Comparison of ENCODE assay signal across 9 mouse cellular contexts in the genomic region with DNA sequence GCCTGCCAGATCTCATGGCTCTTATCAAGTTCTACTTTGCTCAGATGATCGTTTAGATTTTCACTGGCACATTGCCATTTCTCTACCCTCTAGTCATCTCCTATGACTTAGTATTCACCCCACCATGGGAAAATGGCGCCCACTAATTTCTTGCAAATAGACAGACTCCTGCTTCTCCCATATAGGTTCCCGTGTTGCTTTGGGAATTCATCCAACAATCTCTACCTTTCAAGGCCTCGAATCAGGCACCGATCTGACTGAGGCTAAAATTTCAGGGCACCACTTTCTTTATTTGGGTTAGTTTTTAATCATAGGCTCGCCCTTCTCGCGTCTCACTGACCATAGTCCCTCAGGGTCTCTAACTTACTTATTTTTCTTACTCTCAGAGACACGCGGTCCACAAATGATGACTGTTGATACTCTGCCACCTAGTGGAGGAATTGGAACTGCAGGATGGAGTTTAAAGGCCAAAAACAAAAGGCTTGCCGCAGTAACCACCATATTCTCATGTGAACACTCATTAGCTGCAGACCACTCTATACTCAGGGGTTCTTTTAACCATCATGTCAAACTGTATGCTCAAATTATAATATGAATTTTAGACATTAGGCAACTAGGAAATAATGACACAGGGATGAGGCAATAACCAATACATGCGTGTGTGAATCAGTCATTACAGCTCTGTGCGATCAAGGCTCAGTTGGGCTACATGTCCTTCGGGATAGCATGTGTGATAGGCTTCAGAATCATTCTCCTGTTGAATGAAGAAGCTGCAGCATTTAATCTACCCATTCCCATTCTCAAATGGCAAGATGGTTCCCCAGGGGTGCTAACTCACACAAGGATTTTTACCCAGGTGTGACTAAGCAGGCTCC.
DNase-seq lines count a peak whose midpoint lies in the region; ATAC-seq lines count a peak whose summit lies in the region.
"Had no signal": no experiment of that assay in that cellular context is flagged by ENCODE, and none has a peak within 500 bp of the region (broad histone marks: within the 10 kb centered on the region; RNA-seq: fewer than 3 reads in every experiment).

No protein-coding gene starts in this region.

- ATAC-seq in intestine, embryonic 14.5 days (replicated peaks; ENCODE audit: low FRiP score, low TSS enrichment, low read depth), result no peak
- no peak for ATAC-seq in intestine, embryonic 15.5 days
- peak; percentile 70 for ATAC-seq in erythroid progenitor cell, adult 5-6 weeks (replicated peaks; ENCODE audit: low FRiP score, poor library complexity, severe bottlenecking)
- peak; percentile 34; the same call in 1 of the 2 replicates for ATAC-seq in hindbrain, embryonic 16.5 days
- ATAC-seq in midbrain, embryonic 11.5 days (ENCODE audit: low FRiP score), result peak; percentile 63

- no peak overlapping the region for H3K9ac ChIP-seq in intestine, embryonic 14.5 days (ENCODE audit: low read length)
- no peak overlapping the region for H3K9ac ChIP-seq in intestine, embryonic 15.5 days
- H3K9ac ChIP-seq in hindbrain, embryonic 16.5 days (ENCODE audit: low read depth, low read length), result no peak overlapping the region
- H3K9ac ChIP-seq in midbrain, embryonic 11.5 days (ENCODE audit: low read length), result no peak overlapping the region
- H3K9ac ChIP-seq: liver, embryonic 15.5 days had no signal

- no peak overlapping the region for H3K4me2 ChIP-seq in intestine, embryonic 14.5 days (ENCODE audit: low read length)
- no peak overlapping the region for H3K4me2 ChIP-seq in intestine, embryonic 15.5 days (replicated peaks)
- H3K4me2 ChIP-seq in hindbrain, embryonic 16.5 days (ENCODE audit: low read length), result peak overlapping the region; percentile 24; the same call in 1 of the 2 replicates
- no peak overlapping the region for H3K4me2 ChIP-seq in midbrain, embryonic 11.5 days
- H3K4me2 ChIP-seq: liver, embryonic 15.5 days had no signal

- intact Hi-C loops in left cerebral cortex, postnatal 10 days (cut with DNase I), result loop anchor here (5.0 kb wide), 1 partner anchor 312 kb away; no protein-coding TSS in a partner anchor

- H3K4me3 ChIP-seq in intestine, embryonic 14.5 days (ENCODE audit: low read depth, low read length), result no peak overlapping the region
- no peak overlapping the region for H3K4me3 ChIP-seq in intestine, embryonic 15.5 days (replicated peaks)
- no peak overlapping the region for H3K4me3 ChIP-seq in hindbrain, embryonic 16.5 days (ENCODE audit: low read length)
- H3K4me3 ChIP-seq in midbrain, embryonic 11.5 days (ENCODE audit: low read depth, low read length), result no peak overlapping the region
- H3K4me3 ChIP-seq: liver, embryonic 15.5 days had no signal

- H3K9me3 ChIP-seq in intestine, embryonic 14.5 days (ENCODE audit: control insufficient read depth, low read length), result no peaks in the 10 kb centered on the region
- no peaks in the 10 kb centered on the region for H3K9me3 ChIP-seq in intestine, embryonic 15.5 days
- no peaks in the 10 kb centered on the region for H3K9me3 ChIP-seq in hindbrain, embryonic 16.5 days (ENCODE audit: control insufficient read depth, low read length)
- no peaks in the 10 kb centered on the region for H3K9me3 ChIP-seq in midbrain, embryonic 11.5 days (ENCODE audit: control insufficient read depth, low read length)
- H3K9me3 ChIP-seq: liver, embryonic 15.5 days had no signal

- H3K27ac ChIP-seq in intestine, embryonic 14.5 days (ENCODE audit: low read depth), result no peak overlapping the region
- no peak overlapping the region for H3K27ac ChIP-seq in intestine, embryonic 15.5 days
- H3K27ac ChIP-seq in hindbrain, embryonic 16.5 days (ENCODE audit: low read depth, low read length), result no peak overlapping the region
- H3K27ac ChIP-seq in midbrain, embryonic 11.5 days (ENCODE audit: low read depth, low read length), result no peak overlapping the region
- H3K27ac ChIP-seq: liver, embryonic 15.5 days had no signal

- peak; percentile 71 for DNase-seq in intestine, embryonic 14.5 days (ENCODE audit: low spot score)
- peak; percentile 68 for DNase-seq in brain, adult 2 months (ENCODE audit: low read depth, low spot score)
- peak; percentile 34 to 35 for DNase-seq in left cerebral cortex, postnatal 10 days (ENCODE audit: extremely low spot score in 1 of 2, low spot score in 2 of 2)
- peak; percentile 91 for DNase-seq in midbrain, embryonic 11.5 days (ENCODE audit: low spot score, missing footprints)
- peak; percentile 26 for DNase-seq in telencephalon, adult 2 months (ENCODE audit: low read depth, low spot score)

- WGBS in intestine, embryonic 14.5 days, result 52% methylated on average over 14 of the region's 14 CpGs
- WGBS in intestine, embryonic 15.5 days, result 52% methylated on average over 14 of the region's 14 CpGs
- 50% methylated on average over 14 of the region's 14 CpGs for WGBS in hindbrain, embryonic 16.5 days
- 60% methylated on average over 14 of the region's 14 CpGs for WGBS in midbrain, embryonic 11.5 days

- H3K36me3 ChIP-seq in intestine, embryonic 14.5 days (ENCODE audit: control insufficient read depth, insufficient read depth, low read length), result no peaks in the 10 kb centered on the region
- H3K36me3 ChIP-seq in intestine, embryonic 15.5 days, result no peaks in the 10 kb centered on the region
- H3K36me3 ChIP-seq in hindbrain, embryonic 16.5 days (ENCODE audit: control insufficient read depth, insufficient read depth, low read length), result no peaks in the 10 kb centered on the region
- no peaks in the 10 kb centered on the region for H3K36me3 ChIP-seq in midbrain, embryonic 11.5 days (ENCODE audit: control insufficient read depth, insufficient read depth, low read length)
- H3K36me3 ChIP-seq: liver, embryonic 15.5 days had no signal

- 0 out of 2 replicates have a peak, but pooled peaks cover 4% of the 10 kb centered on the region for H3K27me3 ChIP-seq in intestine, embryonic 14.5 days (replicated peaks; ENCODE audit: control insufficient read depth, insufficient read depth, low read length)
- 0 out of 2 replicates have a peak, but pooled peaks cover 3% of the 10 kb centered on the region for H3K27me3 ChIP-seq in intestine, embryonic 15.5 days (replicated peaks)
- H3K27me3 ChIP-seq in hindbrain, embryonic 16.5 days (replicated peaks; ENCODE audit: control insufficient read depth, insufficient read depth, low read length), result no peaks in the 10 kb centered on the region; the same call in 1 of the 2 replicates
- peaks cover 2% of the 10 kb centered on the region for H3K27me3 ChIP-seq in midbrain, embryonic 11.5 days (ENCODE audit: control insufficient read depth, insufficient read depth, low read length)
- H3K27me3 ChIP-seq: liver, embryonic 15.5 days had no signal

- H3K4me1 ChIP-seq in intestine, embryonic 14.5 days (replicated peaks; ENCODE audit: control insufficient read depth, insufficient read depth, low read length), result no peaks in the 10 kb centered on the region
- no peaks in the 10 kb centered on the region for H3K4me1 ChIP-seq in intestine, embryonic 15.5 days (replicated peaks)
- H3K4me1 ChIP-seq in hindbrain, embryonic 16.5 days (ENCODE audit: control insufficient read depth, insufficient read depth, low read depth, low read length), result no peaks in the 10 kb centered on the region
- H3K4me1 ChIP-seq in midbrain, embryonic 11.5 days (ENCODE audit: control insufficient read depth, insufficient read depth, low read length), result no peaks in the 10 kb centered on the region

Comparison
In these comparisons a context has a peak if more than half of its experiments do, and no peak if none do; other contexts are left out.
1. ATAC-seq: peak in erythroid progenitor cell, adult 5-6 weeks (single experiment), hindbrain, embryonic 16.5 days (single experiment) and midbrain, embryonic 11.5 days (single experiment); none in intestine, embryonic 14.5 days (single experiment) and intestine, embryonic 15.5 days (single experiment).
2. DNase-seq: peak in every context shown above with its lines; median percentile 91 in midbrain, embryonic 11.5 days; 71 in intestine, embryonic 14.5 days; 68 in brain, adult 2 months; 34 in left cerebral cortex, postnatal 10 days; 26 in telencephalon, adult 2 months.